Mouse (Mus musculus): Measurements from ENCODE around the gene Sap18b. TPM values are rescaled to one million over a fixed set of nuclear protein-coding genes. Genes with fewer than 3 reads are reported as not detected.
"Not testable (repeated sequence)": the region's sequence is repeated elsewhere in the genome, so short reads cannot be mapped to it uniquely, and the experiment has no call there.

Sap18b gene
- 10 to 100 TPM; 97.4 to 99.3 TPM for total RNA-seq (2021)

GRCm38 (mm10) chr8:95825162-95825561 lies at the start of gene Sap18b:
TSS of gene Sap18b (plus strand) at chr8:95825346.
- intact Hi-C loops (cut with DNase I) = not testable (repeated sequence)

GRCm38 (mm10) chr8:95781085-95781484 lies 44.1 kb upstream of the Sap18b start:
- DNase-seq = no peak
- intact Hi-C loops (cut with DNase I) = no loop called here

More at GRCm38 (mm10) chr8:95825162-95825561, at the start of gene Sap18b:
- not testable (repeated sequence) for DNase-seq

- intact Hi-C loops (cut with DNase I) = no loop called here
- DNase-seq = no peak
Observed at GRCm38 (mm10) chr8:95781775-95782174, 43.4 kb upstream of the Sap18b start.

GRCm38 (mm10) chr8:95782628-95783027 lies 42.5 kb upstream of the Sap18b start:
- no peak for DNase-seq
- intact Hi-C loops (cut with DNase I) = no loop called here

GRCm38 (mm10) chr8:95785591-95785990 lies 39.6 kb upstream of the Sap18b start:
- no peak for DNase-seq
- intact Hi-C loops (cut with DNase I) = no loop called here

GRCm38 (mm10) chr8:95795333-95796061 lies 29.6 kb upstream of the Sap18b start:
- DNase-seq; intact Hi-C loops (cut with DNase I): not testable (repeated sequence)

- DNase-seq = no peak
- intact Hi-C loops (cut with DNase I) = no loop called here
Observed at GRCm38 (mm10) chr8:95799117-95799516, 26.0 kb upstream of the Sap18b start.

GRCm38 (mm10) chr8:95799891-95800290 lies 25.3 kb upstream of the Sap18b start:
- intact Hi-C loops (cut with DNase I) = no loop called here
- no peak for DNase-seq

- no peak for DNase-seq
- intact Hi-C loops (cut with DNase I) = no loop called here
Observed at GRCm38 (mm10) chr8:95800353-95800752, 24.8 kb upstream of the Sap18b start.

- no peak for DNase-seq
- intact Hi-C loops (cut with DNase I) = no loop called here
Observed at GRCm38 (mm10) chr8:95801476-95802064, 23.6 kb upstream of the Sap18b start.

GRCm38 (mm10) chr8:95802231-95802630 lies 22.9 kb upstream of the Sap18b start:
- DNase-seq = no peak
- intact Hi-C loops (cut with DNase I) = no loop called here

- intact Hi-C loops (cut with DNase I) = no loop called here
Observed at GRCm38 (mm10) chr8:95805482-95805881, 19.7 kb upstream of the Sap18b start.

GRCm38 (mm10) chr8:95806461-95807191 lies 18.5 kb upstream of the Sap18b start:
- no peak for DNase-seq
- intact Hi-C loops (cut with DNase I) = no loop called here

More at GRCm38 (mm10) chr8:95805482-95805881, 19.7 kb upstream of the Sap18b start:
- no peak for DNase-seq

GRCm38 (mm10) chr8:95807331-95807843 lies 17.8 kb upstream of the Sap18b start, which contains the start of gene Cnot1:
TSS of gene Cnot1 (minus strand) at chr8:95807464.
- intact Hi-C loops (cut with DNase I) = no loop called here
- peak; percentile 96 for DNase-seq

GRCm38 (mm10) chr8:95807861-95808260 lies 17.3 kb upstream of the Sap18b start:
- intact Hi-C loops (cut with DNase I) = no loop called here
- peak; percentile 93 for DNase-seq

- no peak for DNase-seq
- intact Hi-C loops (cut with DNase I) = no loop called here
Observed at GRCm38 (mm10) chr8:95808631-95809030, 16.5 kb upstream of the Sap18b start.

- intact Hi-C loops (cut with DNase I) = no loop called here
- DNase-seq = no peak
Observed at GRCm38 (mm10) chr8:95809116-95809515, 16.0 kb upstream of the Sap18b start.

- intact Hi-C loops (cut with DNase I) = no loop called here
- DNase-seq = no peak
Observed at GRCm38 (mm10) chr8:95810184-95810591, 15.0 kb upstream of the Sap18b start.

GRCm38 (mm10) chr8:95816044-95816708 lies 9.0 kb upstream of the Sap18b start:
- intact Hi-C loops (cut with DNase I) = no loop called here

GRCm38 (mm10) chr8:95817597-95817996 lies 7.5 kb upstream of the Sap18b start:
- DNase-seq = no peak
- intact Hi-C loops (cut with DNase I) = no loop called here

More at GRCm38 (mm10) chr8:95816044-95816708, 9.0 kb upstream of the Sap18b start:
- DNase-seq = no peak

GRCm38 (mm10) chr8:95818211-95818610 lies 6.9 kb upstream of the Sap18b start:
- intact Hi-C loops (cut with DNase I) = no loop called here
- DNase-seq = no peak

All from left cerebral cortex, postnatal 4 days (tissue).